Mouse (Mus musculus): ENCODE data around the gene Pola2. TPM values are rescaled to one million over a fixed set of nuclear protein-coding genes. Genes with fewer than 3 reads are reported as not detected.

The Pola2 gene
- polyA plus RNA-seq, 1 experiment from 2014 or later, result 49.6 TPM

DNA sequence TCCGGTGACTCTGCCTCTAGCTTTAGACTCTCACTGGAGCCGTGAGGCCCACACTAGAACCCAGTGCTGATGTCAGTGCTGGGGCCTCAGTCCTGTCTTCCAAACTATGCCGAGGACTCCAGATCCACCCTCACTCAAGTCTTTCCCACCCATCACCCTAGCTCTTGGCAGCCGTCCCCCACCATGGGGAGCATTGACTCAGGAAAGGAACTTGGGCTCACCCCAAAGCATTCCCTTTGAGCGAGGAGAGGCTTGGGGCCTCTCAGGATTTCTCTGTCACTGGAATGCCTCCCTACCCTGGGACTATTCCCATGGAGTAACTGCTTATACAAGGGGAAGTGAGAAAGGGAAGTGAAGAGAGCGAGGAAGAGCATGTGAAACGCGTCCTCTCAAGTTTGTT, 18.1 kb downstream of the Pola2 start:
- Histone ChIP-seq H3K4me1 (ENCODE audit: control insufficient read depth, insufficient read depth, low read length) (peaks cover 22% of the 10 kb centered on the region), H3K9ac (ENCODE audit: low read length) (0 out of 2 replicates have a peak overlapping the region, but pooled peaks have one; percentile 8), H3K27ac (ENCODE audit: low read length) (peak overlapping the region; percentile 39), H3K9me3 (replicated peaks; ENCODE audit: control insufficient read depth, low read length) (no peaks in the 10 kb centered on the region), H3K4me3 (replicated peaks; ENCODE audit: low read length) (no peak overlapping the region), H3K4me2 (ENCODE audit: low read depth, low read length) (no peak overlapping the region), H3K27me3 (ENCODE audit: control insufficient read depth, insufficient read depth, low read length) (no peaks in the 10 kb centered on the region), H3K36me3 (ENCODE audit: control insufficient read depth, insufficient read depth, low read length) (0 out of 2 replicates have a peak, but pooled peaks cover 3% of the 10 kb centered on the region)
- ATAC-seq (ENCODE audit: insufficient read depth, low FRiP score), result peak; percentile 44; the same call in 1 of the 2 replicates
- 47% methylated on average over 8 of the region's 8 CpGs for WGBS

- 0 out of 2 replicates have a peak, but pooled peaks cover 3% of the 10 kb centered on the region for H3K36me3 ChIP-seq (ENCODE audit: control insufficient read depth, insufficient read depth, low read length)
- peak overlapping the region; percentile 39 for H3K27ac ChIP-seq (ENCODE audit: low read length)
- H3K4me3 ChIP-seq (replicated peaks; ENCODE audit: low read length), result no peak overlapping the region
- peaks cover 28% of the 10 kb centered on the region for H3K4me1 ChIP-seq (ENCODE audit: control insufficient read depth, insufficient read depth, low read length)
- H3K4me2 ChIP-seq (ENCODE audit: low read depth, low read length), result no peak overlapping the region
- H3K9me3 ChIP-seq (replicated peaks; ENCODE audit: control insufficient read depth, low read length), result no peaks in the 10 kb centered on the region
- H3K9ac ChIP-seq (ENCODE audit: low read length), result peak overlapping the region; percentile 8; the same call in 1 of the 2 replicates
- ATAC-seq (ENCODE audit: insufficient read depth, low FRiP score), result peak; percentile 77; the same call in 1 of the 2 replicates
- no peaks in the 10 kb centered on the region for H3K27me3 ChIP-seq (ENCODE audit: control insufficient read depth, insufficient read depth, low read length)
- WGBS, result 60% methylated on average over 7 of the region's 7 CpGs
These were observed 19.0 kb downstream of the Pola2 start for GRCm38 (mm10) chr19:5945027-5945426.

GRCm38 (mm10) chr19:5944145-5944544, 19.9 kb downstream of the Pola2 start:
- H3K4me2 ChIP-seq (ENCODE audit: low read depth, low read length), result no peak overlapping the region
- H3K4me3 ChIP-seq (replicated peaks; ENCODE audit: low read length), result no peak overlapping the region
- no peak for ATAC-seq (ENCODE audit: insufficient read depth, low FRiP score)
- 0 out of 2 replicates have a peak, but pooled peaks cover under 1% of the 10 kb centered on the region for H3K36me3 ChIP-seq (ENCODE audit: control insufficient read depth, insufficient read depth, low read length)
- no peaks in the 10 kb centered on the region for H3K9me3 ChIP-seq (replicated peaks; ENCODE audit: control insufficient read depth, low read length)
- H3K27ac ChIP-seq (ENCODE audit: low read length), result 0 out of 2 replicates have a peak overlapping the region, but pooled peaks have one; percentile 23
- peaks cover 34% of the 10 kb centered on the region for H3K4me1 ChIP-seq (ENCODE audit: control insufficient read depth, insufficient read depth, low read length)
- no peaks in the 10 kb centered on the region for H3K27me3 ChIP-seq (ENCODE audit: control insufficient read depth, insufficient read depth, low read length)
- 78% methylated on average over 8 of the region's 8 CpGs for WGBS
- H3K9ac ChIP-seq (ENCODE audit: low read length), result no peak overlapping the region

DNA sequence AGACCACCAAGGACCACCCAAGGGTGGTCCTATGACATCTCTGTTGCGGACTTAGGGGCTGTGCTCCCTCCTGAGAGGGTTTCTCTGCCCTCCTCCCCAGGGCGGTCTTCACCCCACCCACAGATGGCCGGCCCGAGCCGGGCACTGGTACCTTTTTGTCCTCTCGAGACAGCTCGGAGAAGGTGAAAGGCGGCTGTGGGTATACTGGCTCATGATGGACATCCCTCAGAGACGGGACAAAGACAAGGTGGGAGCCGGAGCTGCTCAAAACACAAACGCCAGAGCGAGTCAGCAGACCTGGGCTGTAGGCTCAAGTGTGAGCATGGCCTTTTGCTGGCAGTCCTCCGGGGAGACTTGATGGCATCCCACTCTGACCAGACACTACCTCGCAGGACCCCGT, 20.6 kb downstream of the Pola2 start:
- no peaks in the 10 kb centered on the region for H3K9me3 ChIP-seq (replicated peaks; ENCODE audit: control insufficient read depth, low read length)
- no peak overlapping the region for H3K9ac ChIP-seq (ENCODE audit: low read length)
- peaks cover 37% of the 10 kb centered on the region for H3K4me1 ChIP-seq (ENCODE audit: control insufficient read depth, insufficient read depth, low read length)
- WGBS, result 93% methylated on average over 15 of the region's 15 CpGs
- no peak for ATAC-seq (ENCODE audit: insufficient read depth, low FRiP score)
- H3K4me3 ChIP-seq (replicated peaks; ENCODE audit: low read length), result no peak overlapping the region
- H3K4me2 ChIP-seq (ENCODE audit: low read depth, low read length), result no peak overlapping the region
- 0 out of 2 replicates have a peak overlapping the region, but pooled peaks have one; percentile 8 for H3K27ac ChIP-seq (ENCODE audit: low read length)
- H3K36me3 ChIP-seq (ENCODE audit: control insufficient read depth, insufficient read depth, low read length), result no peaks in the 10 kb centered on the region
- H3K27me3 ChIP-seq (ENCODE audit: control insufficient read depth, insufficient read depth, low read length), result no peaks in the 10 kb centered on the region

DNA sequence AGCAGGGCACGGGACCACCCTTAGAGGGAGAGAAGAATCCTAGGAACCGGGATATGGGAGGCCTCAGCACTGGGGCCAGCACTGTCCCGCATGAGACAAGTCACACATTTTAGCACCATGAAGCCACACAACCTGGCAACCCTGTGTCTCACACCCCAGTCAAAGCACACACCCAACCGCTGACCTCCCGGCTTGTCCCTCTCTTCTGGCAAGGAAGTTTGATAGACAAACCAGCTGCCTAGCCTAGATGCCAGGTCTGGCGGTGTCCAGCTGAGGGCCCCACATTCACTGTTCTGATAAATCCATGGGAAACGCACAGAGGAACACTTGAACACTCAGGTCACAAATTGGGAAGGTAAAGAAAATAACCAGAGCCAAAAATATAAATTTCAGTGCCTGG, 21.4 kb downstream of the Pola2 start:
- Histone ChIP-seq H3K36me3 (ENCODE audit: control insufficient read depth, insufficient read depth, low read length) (no peaks in the 10 kb centered on the region), H3K27ac (ENCODE audit: low read length) (no peak overlapping the region), H3K4me2 (ENCODE audit: low read depth, low read length) (no peak overlapping the region), H3K4me1 (ENCODE audit: control insufficient read depth, insufficient read depth, low read length) (peaks cover 45% of the 10 kb centered on the region), H3K4me3 (replicated peaks; ENCODE audit: low read length) (no peak overlapping the region), H3K9ac (ENCODE audit: low read length) (no peak overlapping the region), H3K27me3 (ENCODE audit: control insufficient read depth, insufficient read depth, low read length) (no peaks in the 10 kb centered on the region), H3K9me3 (replicated peaks; ENCODE audit: control insufficient read depth, low read length) (no peaks in the 10 kb centered on the region)
- ATAC-seq (ENCODE audit: insufficient read depth, low FRiP score), result no peak
- WGBS, result 89% methylated on average over 7 of the region's 7 CpGs

DNA sequence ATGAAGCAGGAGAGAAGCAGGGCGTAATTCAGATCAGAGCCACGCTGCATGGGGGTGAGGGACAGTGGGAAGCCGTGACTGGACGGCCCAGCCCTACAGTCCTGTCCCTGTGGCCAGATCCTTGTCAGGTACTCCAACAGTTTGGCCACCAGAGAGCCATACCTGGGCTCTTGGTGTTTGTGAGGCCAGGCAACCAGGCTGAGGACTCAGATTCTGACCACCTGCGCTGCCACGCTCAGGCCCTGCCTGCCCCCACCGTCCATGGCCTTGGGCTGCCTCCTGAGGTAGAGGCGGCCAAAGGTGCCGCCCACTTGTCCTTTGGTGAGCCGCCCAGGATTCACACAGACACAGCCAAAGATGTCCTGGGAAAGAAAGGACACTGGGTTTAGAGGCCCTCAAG, 23.3 kb downstream of the Pola2 start:
- Histone ChIP-seq H3K27ac (ENCODE audit: low read length) (peak overlapping the region; percentile 85), H3K4me1 (ENCODE audit: control insufficient read depth, insufficient read depth, low read length) (peaks cover 48% of the 10 kb centered on the region), H3K4me2 (ENCODE audit: low read depth, low read length) (no peak overlapping the region), H3K9ac (ENCODE audit: low read length) (no peak overlapping the region), H3K27me3 (ENCODE audit: control insufficient read depth, insufficient read depth, low read length) (no peaks in the 10 kb centered on the region), H3K9me3 (replicated peaks; ENCODE audit: control insufficient read depth, low read length) (no peaks in the 10 kb centered on the region), H3K4me3 (replicated peaks; ENCODE audit: low read length) (no peak overlapping the region), H3K36me3 (ENCODE audit: control insufficient read depth, insufficient read depth, low read length) (no peaks in the 10 kb centered on the region)
- 86% methylated on average over 10 of the region's 10 CpGs for WGBS
- no peak for ATAC-seq (ENCODE audit: insufficient read depth, low FRiP score)

DNA sequence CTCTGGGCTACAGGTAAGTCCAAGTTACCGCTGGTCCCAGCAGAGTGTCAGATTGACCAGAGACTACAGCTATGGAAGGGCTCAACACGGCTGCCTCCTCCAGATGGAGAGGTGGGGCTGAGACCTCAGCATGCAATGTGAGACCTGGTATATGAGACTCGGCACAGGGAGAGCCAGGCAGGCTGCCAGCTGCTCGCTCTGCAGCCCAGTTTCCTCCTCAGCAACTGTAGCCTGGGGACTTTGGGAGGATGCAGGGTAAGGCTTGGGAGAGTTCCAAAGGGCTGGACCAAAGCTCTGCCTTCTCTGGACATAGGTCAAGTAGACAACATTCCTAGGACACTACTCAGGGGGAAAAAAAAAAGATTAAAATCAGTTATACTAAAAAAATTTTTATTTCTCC, 23.8 kb downstream of the Pola2 start:
- Histone ChIP-seq H3K27ac (ENCODE audit: low read length) (peak overlapping the region; percentile 85), H3K9ac (ENCODE audit: low read length) (no peak overlapping the region), H3K27me3 (ENCODE audit: control insufficient read depth, insufficient read depth, low read length) (no peaks in the 10 kb centered on the region), H3K36me3 (ENCODE audit: control insufficient read depth, insufficient read depth, low read length) (no peaks in the 10 kb centered on the region), H3K4me3 (replicated peaks; ENCODE audit: low read length) (no peak overlapping the region), H3K4me1 (ENCODE audit: control insufficient read depth, insufficient read depth, low read length) (peaks cover 48% of the 10 kb centered on the region), H3K4me2 (ENCODE audit: low read depth, low read length) (no peak overlapping the region), H3K9me3 (replicated peaks; ENCODE audit: control insufficient read depth, low read length) (no peaks in the 10 kb centered on the region)
- ATAC-seq (ENCODE audit: insufficient read depth, low FRiP score), result peak; percentile 30; the same call in 1 of the 2 replicates
- WGBS, result 47% methylated on average over 4 of the region's 4 CpGs

DNA sequence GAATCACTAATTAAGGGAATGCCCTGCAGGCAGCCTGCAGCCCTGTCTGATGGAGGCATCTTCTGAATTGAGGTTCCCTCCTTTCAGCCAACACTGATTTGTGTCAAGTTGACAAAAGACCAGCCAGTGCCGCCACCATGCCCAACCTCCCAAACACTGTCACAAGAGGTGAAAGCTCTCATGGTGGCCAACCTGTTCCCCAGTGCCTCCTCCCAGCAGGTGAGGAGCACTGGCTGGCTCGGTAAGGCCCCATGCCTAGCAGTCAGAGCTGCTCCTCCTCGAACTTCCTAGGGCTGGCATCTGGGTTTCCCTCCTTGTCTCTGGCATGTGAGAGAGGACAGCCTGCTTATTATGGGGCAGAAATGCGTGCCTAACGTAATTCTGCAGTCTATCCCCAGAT, 24.3 kb downstream of the Pola2 start:
- Histone ChIP-seq H3K27me3 (ENCODE audit: control insufficient read depth, insufficient read depth, low read length) (no peaks in the 10 kb centered on the region), H3K36me3 (ENCODE audit: control insufficient read depth, insufficient read depth, low read length) (no peaks in the 10 kb centered on the region), H3K4me3 (replicated peaks; ENCODE audit: low read length) (no peak overlapping the region), H3K9ac (ENCODE audit: low read length) (0 out of 2 replicates have a peak overlapping the region, but pooled peaks have one; percentile 35), H3K4me1 (ENCODE audit: control insufficient read depth, insufficient read depth, low read length) (peaks cover 49% of the 10 kb centered on the region), H3K4me2 (ENCODE audit: low read depth, low read length) (no peak overlapping the region), H3K27ac (ENCODE audit: low read length) (peak overlapping the region; percentile 85), H3K9me3 (replicated peaks; ENCODE audit: control insufficient read depth, low read length) (no peaks in the 10 kb centered on the region)
- 82% methylated on average over 5 of the region's 5 CpGs for WGBS
- ATAC-seq (ENCODE audit: insufficient read depth, low FRiP score), result no peak

DNA sequence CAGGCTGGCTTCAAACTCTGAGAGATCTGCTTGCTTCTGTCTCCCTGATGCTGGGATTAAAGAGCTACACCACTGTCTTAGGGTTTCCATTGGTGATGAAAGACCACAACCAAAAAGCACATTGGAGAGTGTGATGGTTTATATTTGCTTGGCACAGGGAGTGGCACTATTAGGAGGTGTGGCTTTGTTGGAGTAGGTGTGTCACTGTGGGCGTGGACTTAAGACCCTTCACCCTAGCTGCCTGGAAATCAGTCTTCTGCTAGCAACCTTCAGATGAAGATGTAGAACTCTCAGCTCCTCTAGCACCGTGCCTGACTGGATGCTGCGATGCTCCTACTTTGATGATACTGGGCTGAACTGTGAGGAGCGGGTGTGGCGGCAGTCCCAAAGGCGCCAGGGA, 25.5 kb downstream of the Pola2 start:
- H3K9ac ChIP-seq (ENCODE audit: low read length), result no peak overlapping the region
- H3K4me1 ChIP-seq (ENCODE audit: control insufficient read depth, insufficient read depth, low read length), result peaks cover 44% of the 10 kb centered on the region
- H3K9me3 ChIP-seq (replicated peaks; ENCODE audit: control insufficient read depth, low read length), result no peaks in the 10 kb centered on the region
- no peak overlapping the region for H3K27ac ChIP-seq (ENCODE audit: low read length)
- no peak overlapping the region for H3K4me2 ChIP-seq (ENCODE audit: low read depth, low read length)
- H3K4me3 ChIP-seq (replicated peaks; ENCODE audit: low read length), result no peak overlapping the region
- 83% methylated on average over 6 of the region's 6 CpGs for WGBS
- no peaks in the 10 kb centered on the region for H3K27me3 ChIP-seq (ENCODE audit: control insufficient read depth, insufficient read depth, low read length)
- no peaks in the 10 kb centered on the region for H3K36me3 ChIP-seq (ENCODE audit: control insufficient read depth, insufficient read depth, low read length)
- no peak for ATAC-seq (ENCODE audit: insufficient read depth, low FRiP score)
